Mouse (Mus musculus) MEL (cell line): ENCODE results near the gene Yipf1. TPM values are rescaled to one million over a fixed set of nuclear protein-coding genes. Genes with fewer than 3 reads are reported as not detected.

ENCODE experiments used
- DNase-seq: peaks from one replicate; pipeline ENCODE4 v3.0.0; 2011; ENCODE audit warnings: low read depth, low spot score
- H3K27ac ChIP-seq: 2 replicates; pipeline ENCODE4 v1.5.1; 2012; ENCODE audit warnings: low read depth, mild to moderate bottlenecking, control low read depth, low read length, moderate library complexity; ENCODE audit not compliant: control insufficient read depth
- H3K27me3 ChIP-seq, 2 experiments: fragments of 150-350 bp in 1 of 2; sonication (generic) in 1 of 2; 2 replicates each; pipeline ENCODE4 v1.6.1; 2012; ENCODE audit warnings: low read length in 2 of 2, mild to moderate bottlenecking in 2 of 2, improper control_type of control experiment in 1 of 2, moderate library complexity in 1 of 2; ENCODE audit not compliant: insufficient read depth in 2 of 2, control insufficient read depth in 1 of 2
- H3K36me3 ChIP-seq, 2 experiments: 2 replicates each; pipeline ENCODE4 v1.6.1; 2012 to 2014; ENCODE audit warnings: low read length in 2 of 2, improper control_type of control experiment in 1 of 2, inconsistent platforms in 1 of 2, mild to moderate bottlenecking in 1 of 2; ENCODE audit not compliant: insufficient read depth in 2 of 2, control insufficient read depth in 1 of 2
- H3K4me1 ChIP-seq, 2 experiments: fragments of 150-350 bp in 1 of 2; sonication (generic) in 1 of 2; 2 replicates each; pipeline ENCODE4 v1.6.1; 2012; ENCODE audit warnings: low read length in 2 of 2, improper control_type of control experiment in 1 of 2, mild to moderate bottlenecking in 1 of 2; ENCODE audit not compliant: insufficient read depth in 2 of 2, control insufficient read depth in 1 of 2
- H3K4me3 ChIP-seq, 2 experiments: fragments of 150-350 bp in 1 of 2; sonication (generic) in 1 of 2; 2 replicates each; pipeline ENCODE4 v1.5.1; 2012; ENCODE audit warnings: low read depth in 2 of 2, low read length in 2 of 2, mild to moderate bottlenecking in 2 of 2, moderate library complexity in 2 of 2, control low read depth in 1 of 2, improper control_type of control experiment in 1 of 2; ENCODE audit not compliant: control insufficient read depth in 1 of 2, insufficient read depth in 1 of 2
- H3K79me2 ChIP-seq: 2 replicates; pipeline ENCODE4 v1.6.1; 2012; ENCODE audit warnings: mild to moderate bottlenecking, low read length, moderate library complexity; ENCODE audit not compliant: control insufficient read depth, poor library complexity, insufficient read depth
- H3K9ac ChIP-seq: 2 replicates; pipeline ENCODE4 v1.6.1; 2012; ENCODE audit warnings: low read depth, mild to moderate bottlenecking, control low read depth, low read length, moderate library complexity; ENCODE audit not compliant: control insufficient read depth, poor library complexity, severe bottlenecking
- H3K9me3 ChIP-seq: fragments of 150-350 bp; sonication (generic); replicated peaks from 2 replicates; pipeline ENCODE4 v1.6.1; 2012; ENCODE audit warnings: mild to moderate bottlenecking, low read length, improper control_type of control experiment, moderate library complexity; ENCODE audit not compliant: insufficient read depth
- BHLHE40 ChIP-seq: IDR thresholded peaks from 2 replicates; pipeline ENCODE4 v1.6.1; 2012; ENCODE audit warnings: low read depth, mild to moderate bottlenecking, inconsistent platforms, low read length, improper control_type of control experiment, borderline replicate concordance
- CTCF ChIP-seq, 3 experiments: IDR thresholded peaks in 2 of 3; conservative IDR thresholded peaks in 1 of 3; 2 replicates each; pipeline ENCODE4 v1.5.1; 2011 to 2012; ENCODE audit warnings: low read length in 3 of 3, low read depth in 2 of 3, mild to moderate bottlenecking in 2 of 3, improper control_type of control experiment in 1 of 3, inconsistent platforms in 1 of 3, mixed read lengths in 1 of 3, moderate library complexity in 1 of 3; ENCODE audit not compliant: control insufficient read depth in 1 of 3, insufficient read depth in 1 of 3, poor library complexity in 1 of 3, severe bottlenecking in 1 of 3
- E2F4 ChIP-seq: IDR thresholded peaks from 2 replicates; pipeline ENCODE4 v1.6.1; 2011; ENCODE audit warnings: low read depth, low read length, improper control_type of control experiment, borderline replicate concordance
- EP300 ChIP-seq, 2 experiments: IDR thresholded peaks; 2 replicates each; pipeline ENCODE4 v1.6.1; 2011; ENCODE audit warnings: improper control_type of control experiment in 2 of 2, low read length in 2 of 2, low read depth in 1 of 2, mild to moderate bottlenecking in 1 of 2
- ETS1 ChIP-seq: IDR thresholded peaks from 2 replicates; pipeline ENCODE4 v1.6.1; 2012; ENCODE audit warnings: low read depth, mild to moderate bottlenecking, inconsistent platforms, low read length, improper control_type of control experiment, moderate library complexity
- HCFC1 ChIP-seq: IDR thresholded peaks from 2 replicates; pipeline ENCODE4 v1.6.1; 2012; ENCODE audit warnings: low read depth, mild to moderate bottlenecking, inconsistent platforms, low read length, improper control_type of control experiment, moderate library complexity
- KAT2A ChIP-seq: conservative IDR thresholded peaks from 2 replicates; pipeline ENCODE4 v1.6.1; 2012; ENCODE audit warnings: low read depth, low read length, improper control_type of control experiment, inconsistent platforms
- MAX ChIP-seq: IDR thresholded peaks from 2 replicates; pipeline ENCODE4 v1.6.1; 2011; ENCODE audit warnings: low read length, improper control_type of control experiment
- MAZ ChIP-seq: IDR thresholded peaks from 2 replicates; pipeline ENCODE4 v1.6.1; 2012; ENCODE audit warnings: low read depth, mild to moderate bottlenecking, inconsistent platforms, low read length, improper control_type of control experiment
- MXI1 ChIP-seq: IDR thresholded peaks from 2 replicates; pipeline ENCODE4 v1.6.1; 2011; ENCODE audit warnings: mild to moderate bottlenecking, low read depth, low read length, improper control_type of control experiment
- MYB ChIP-seq: IDR thresholded peaks from 2 replicates; pipeline ENCODE4 v1.6.1; 2011; ENCODE audit warnings: mild to moderate bottlenecking, low read depth, low read length, improper control_type of control experiment
- MYC ChIP-seq: IDR thresholded peaks from 2 replicates; pipeline ENCODE4 v1.6.1; 2011; ENCODE audit warnings: low read depth, mild to moderate bottlenecking, low read length, improper control_type of control experiment, moderate library complexity
- NELFE ChIP-seq: IDR thresholded peaks from 2 replicates; pipeline ENCODE4 v1.6.1; 2011; ENCODE audit warnings: low read depth, low read length, improper control_type of control experiment
- POLR2A ChIP-seq, 2 experiments: IDR thresholded peaks; 2 replicates each; pipeline ENCODE4 v1.6.1; 2011 to 2012; ENCODE audit warnings: low read length in 2 of 2, mild to moderate bottlenecking in 2 of 2, control low read depth in 1 of 2, improper control_type of control experiment in 1 of 2, low read depth in 1 of 2, moderate library complexity in 1 of 2; ENCODE audit not compliant: control insufficient read depth in 1 of 2, insufficient read depth in 1 of 2, poor library complexity in 1 of 2
- POLR2AphosphoS5 ChIP-seq: IDR thresholded peaks from 2 replicates; pipeline ENCODE4 v1.6.1; 2012; ENCODE audit warnings: low read depth, borderline replicate concordance, mild to moderate bottlenecking, inconsistent platforms, low read length, moderate library complexity, mixed read lengths
- RCOR1 ChIP-seq: IDR thresholded peaks from 2 replicates; pipeline ENCODE4 v1.6.1; 2012; ENCODE audit warnings: low read depth, mild to moderate bottlenecking, inconsistent platforms, low read length, improper control_type of control experiment
- TAL1 ChIP-seq: IDR thresholded peaks from 2 replicates; pipeline ENCODE4 v1.6.1; 2012; ENCODE audit warnings: mild to moderate bottlenecking, inconsistent platforms, low read length, moderate library complexity, mixed read lengths
- TCF12 ChIP-seq: IDR thresholded peaks from 2 replicates; pipeline ENCODE4 v1.6.1; 2014; ENCODE audit warnings: low read depth, mild to moderate bottlenecking, inconsistent platforms, low read length, improper control_type of control experiment, moderate library complexity
- ZC3H11A ChIP-seq: IDR thresholded peaks from 2 replicates; pipeline ENCODE4 v1.6.1; 2012; ENCODE audit warnings: low read depth, mild to moderate bottlenecking, inconsistent platforms, low read length, improper control_type of control experiment
- ZKSCAN1 ChIP-seq: IDR thresholded peaks from 2 replicates; pipeline ENCODE4 v1.6.1; 2012; ENCODE audit warnings: low read depth, mild to moderate bottlenecking, inconsistent platforms, low read length, improper control_type of control experiment, moderate library complexity
- polyA plus RNA-seq, 2 experiments: library from polyadenylated mRNA; stranded (reverse) in 1 of 2; unstranded in 1 of 2; fragments of >175 nt in 1 of 2; fragments of >200 nt in 1 of 2; gene quantifications; 2 replicates each; pipeline versions ENCODE4 v1.2.1 to v1.2.4; 2012; ENCODE audit warnings: low replicate concordance in 2 of 2, low read depth in 1 of 2; ENCODE audit not compliant: insufficient read length in 2 of 2, insufficient read depth in 1 of 2, missing spikeins in 1 of 2
- total RNA-seq: library from RNA; depleted of rRNA; stranded (reverse); fragments of 300-350 nt; gene quantifications from 2 replicates; pipeline ENCODE4 v1.2.3, GENCODE M21; 2012

Gene Yipf1
- total and polyA plus RNA-seq, 3 experiments: 40.6 to 549 (median 43.5) TPM

- Histone ChIP-seq H3K36me3 (no peaks in the 10 kb centered on the region), H3K4me3 (no peak overlapping the region), H3K79me2 (no peaks in the 10 kb centered on the region), H3K4me1 (no peaks in the 10 kb centered on the region; a peak in 1 of 4 replicates), H3K9me3 (no peaks in the 10 kb centered on the region), H3K27ac (no peak overlapping the region), H3K9ac (no peak overlapping the region), H3K27me3 (no peaks in the 10 kb centered on the region)
- no peak for DNase-seq
- no peak for TF ChIP-seq NELFE
- no peak for TF ChIP-seq ZC3H11A
- no peak for TF ChIP-seq MYC
- TF ChIP-seq E2F4: no peak
- no peak for TF ChIP-seq EP300 (IDR thresholded peaks at IDR 0.05; ENCODE audit: low read depth in 1 of 2, low read length in 2 of 2)
- TF ChIP-seq MAX: no peak
- no peak for TF ChIP-seq KAT2A
- no peak for TF ChIP-seq BHLHE40
- no peak for TF ChIP-seq TAL1
- no peak for TF ChIP-seq MAZ
- no peak for TF ChIP-seq POLR2AphosphoS5
- TF ChIP-seq MXI1: no peak
Observed at GRCm38 (mm10) chr4:107298071-107298606, 16.0 kb upstream of the Yipf1 start.

- Histone ChIP-seq H3K79me2 (no peaks in the 10 kb centered on the region), H3K27me3 (no peaks in the 10 kb centered on the region), H3K4me1 (no peaks in the 10 kb centered on the region; a peak in 1 of 4 replicates), H3K36me3 (no peaks in the 10 kb centered on the region), H3K9ac (no peak overlapping the region), H3K27ac (no peak overlapping the region), H3K4me3 (no peak overlapping the region), H3K9me3 (no peaks in the 10 kb centered on the region)
- TF ChIP-seq BHLHE40 (no peak), MAX (no peak)
- DNase-seq: no peak
Observed at GRCm38 (mm10) chr4:107299779-107300340, 14.3 kb upstream of the Yipf1 start.

GRCm38 (mm10) chr4:107300371-107300770 lies 13.8 kb upstream of the Yipf1 start:
- Histone ChIP-seq H3K4me3 (no peak overlapping the region), H3K79me2 (no peaks in the 10 kb centered on the region), H3K9me3 (no peaks in the 10 kb centered on the region), H3K36me3 (no peaks in the 10 kb centered on the region), H3K27me3 (no peaks in the 10 kb centered on the region), H3K27ac (no peak overlapping the region), H3K4me1 (no peaks in the 10 kb centered on the region; a peak in 1 of 4 replicates), H3K9ac (no peak overlapping the region)
- TF ChIP-seq MAX: no peak
- TF ChIP-seq MAZ: no peak
- no peak for TF ChIP-seq MYB
- TF ChIP-seq CTCF (IDR thresholded peaks at IDR 0.05 in 2 of 3, conservative IDR thresholded peaks at IDR 0.05 in 1 of 3; ENCODE audit: control insufficient read depth in 1 of 3, insufficient read depth in 1 of 3, low read depth in 2 of 3, low read length in 3 of 3, poor library complexity in 1 of 3, severe bottlenecking in 1 of 3): no peak
- no peak for TF ChIP-seq ETS1
- TF ChIP-seq MXI1: no peak
- TF ChIP-seq RCOR1: no peak
- no peak for TF ChIP-seq ZC3H11A
- TF ChIP-seq NELFE: no peak
- no peak for TF ChIP-seq TCF12
- no peak for TF ChIP-seq EP300 (IDR thresholded peaks at IDR 0.05; ENCODE audit: low read depth in 1 of 2, low read length in 2 of 2)
- no peak for TF ChIP-seq HCFC1
- TF ChIP-seq ZKSCAN1: no peak
- no peak for TF ChIP-seq POLR2A (IDR thresholded peaks at IDR 0.05; ENCODE audit: control insufficient read depth in 1 of 2, insufficient read depth in 1 of 2, low read depth in 1 of 2, low read length in 2 of 2, poor library complexity in 1 of 2)
- DNase-seq: no peak
